Mouse (Mus musculus) ES-E14 (cell line): Measurements from ENCODE around the gene Nup133.

ENCODE experiments used
- CHD2 ChIP-seq: IDR thresholded peaks from 2 replicates; pipeline ENCODE4 v1.6.1; 2014; ENCODE audit warnings: mild to moderate bottlenecking, low read depth, low read length, inconsistent platforms
- HCFC1 ChIP-seq: IDR thresholded peaks from 2 replicates; pipeline ENCODE4 v1.6.1; 2012; ENCODE audit warnings: low read length, inconsistent platforms, borderline replicate concordance; ENCODE audit not compliant: insufficient read depth
- ZC3H11A ChIP-seq: IDR thresholded peaks from 2 replicates; pipeline ENCODE4 v1.6.1; 2012; ENCODE audit warnings: low read depth, mild to moderate bottlenecking, inconsistent platforms, low read length, borderline replicate concordance

GRCm38 (mm10) chr8:123891271-123891670 lies 57.8 kb downstream of the Nup133 start:
- no peak for TF ChIP-seq HCFC1
- no peak for TF ChIP-seq CHD2
- TF ChIP-seq ZC3H11A, result no peak
